Mouse (Mus musculus) neural tube, embryonic 14.5 days (tissue): ENCODE measurements around the gene Armh4. TPM values are rescaled to one million over a fixed set of nuclear protein-coding genes. Genes with fewer than 3 reads are reported as not detected.

Experiments used
- polyA plus RNA-seq: library from polyadenylated mRNA; unstranded; fragments of >200 nt; fragmentation: Nextera tagmentation; extraction: Ambion mirVana; gene quantifications from 2 replicates; pipeline ENCODE4 v1.2.1, GENCODE M21; 2014

Armh4 gene
- polyA plus RNA-seq, 1 experiment from 2014 or later, result 25.5 TPM

Other genes starting within 250 kb of the Armh4 start
- not detected in 2 replicates for gene Olfr722, start 118.6 kb upstream of the Armh4 start, polyA plus RNA-seq
- gene Olfr723, start 148.4 kb upstream of the Armh4 start, polyA plus RNA-seq, result not detected in 2 replicates
- not detected in 2 replicates for gene Olfr724, start 179.9 kb upstream of the Armh4 start, polyA plus RNA-seq